Mouse (Mus musculus) urinary bladder, adult 2 months (tissue): ENCODE data around the gene Ndufa7. TPM values are rescaled to one million over a fixed set of nuclear protein-coding genes. Genes with fewer than 3 reads are reported as not detected.
A peak's percentile ranks its signal among the peaks of the same experiment; 100 is the strongest.

Experiments used
- DNase-seq: peaks from one replicate; pipeline ENCODE4 v3.0.0; 2022; ENCODE audit warnings: low spot score
- polyA plus RNA-seq: library from polyadenylated mRNA; depleted of rRNA; stranded (reverse); fragments of >200 nt; gene quantifications from 2 replicates; pipeline ENCODE4 v1.2.3, GENCODE M21; 2012; rRNA removed

Ndufa7 gene
- 307 and 382 TPM in 2 replicates for polyA plus RNA-seq

GRCm38 (mm10) chr17:33824084-33824996 lies at the start of gene Ndufa7, which contains the start of gene Rps28:
Gene Ndufa7 (plus strand): TSS chr17:33824572.
Gene Rps28 (minus strand): TSS chr17:33824562.
- peak; percentile 96 for DNase-seq

DNA sequence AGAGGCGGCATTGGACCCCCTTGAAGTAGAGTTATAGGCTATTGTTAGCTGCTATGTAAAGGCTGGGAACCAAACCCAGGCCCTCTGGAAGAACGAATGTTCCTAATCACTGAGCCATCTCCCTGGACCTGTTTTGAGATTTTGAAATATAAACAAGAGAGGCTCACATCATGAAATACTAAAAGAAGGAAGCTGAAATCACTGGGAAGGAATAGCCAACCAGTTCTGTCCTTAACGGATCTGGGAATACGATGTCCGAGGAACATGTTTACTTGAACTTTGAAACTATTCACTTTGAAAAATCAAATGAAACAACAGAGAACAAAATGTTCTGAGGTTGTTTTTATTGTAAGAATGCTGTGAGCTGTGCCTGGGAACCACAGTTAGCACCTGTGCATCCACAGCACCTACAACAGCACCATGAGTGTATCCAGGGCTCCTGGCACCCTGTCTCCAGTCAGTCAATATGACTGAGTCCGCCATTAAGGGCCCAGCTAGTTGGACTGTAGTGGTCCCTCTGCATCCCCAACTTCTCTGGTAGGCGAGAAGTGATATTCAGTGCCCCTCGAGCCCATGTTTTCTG lies 49.7 kb upstream of the Ndufa7 start:
- no peak for DNase-seq

- DNase-seq = no peak
Measured at GRCm38 (mm10) chr17:33775287-33775686, 49.1 kb upstream of the Ndufa7 start.

DNA sequence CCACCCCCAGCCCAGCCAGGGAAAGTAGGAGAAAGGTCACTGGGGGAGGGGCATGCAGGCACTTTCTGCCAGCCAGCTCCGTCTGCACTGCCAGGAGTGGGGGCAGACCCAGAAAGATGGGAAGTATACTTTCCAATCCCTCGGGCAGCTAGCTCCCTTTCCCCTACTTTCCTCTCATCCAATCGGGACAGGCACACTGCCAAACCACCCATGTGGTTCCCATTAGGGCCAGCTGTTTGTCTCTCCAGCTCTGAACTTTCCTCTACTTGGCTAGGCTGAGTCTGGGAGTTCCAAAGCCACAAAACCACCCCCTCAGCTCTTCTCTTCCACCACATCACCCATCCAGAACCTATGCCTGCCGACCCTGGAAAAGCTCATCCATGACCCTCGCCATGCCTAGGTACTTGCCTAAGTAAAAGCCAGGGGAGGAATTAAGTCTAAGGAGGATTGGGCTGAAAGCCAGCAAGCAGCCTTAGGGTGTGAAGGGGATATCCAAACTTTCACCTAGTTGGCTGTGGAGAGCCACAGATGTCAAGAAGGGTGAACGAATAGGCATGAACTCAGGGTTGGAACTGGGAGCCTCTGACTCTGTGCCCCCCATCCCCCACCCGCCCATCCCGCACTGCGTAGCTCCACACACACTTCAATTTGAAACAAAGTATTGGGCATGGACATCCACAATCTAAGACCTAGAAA lies 45.0 kb upstream of the Ndufa7 start:
- peak; percentile 68 for DNase-seq

- no peak for DNase-seq
Measured at GRCm38 (mm10) chr17:33779967-33780295, 44.4 kb upstream of the Ndufa7 start.

GRCm38 (mm10) chr17:33780431-33780830 lies 43.9 kb upstream of the Ndufa7 start:
- DNase-seq = no peak

DNA sequence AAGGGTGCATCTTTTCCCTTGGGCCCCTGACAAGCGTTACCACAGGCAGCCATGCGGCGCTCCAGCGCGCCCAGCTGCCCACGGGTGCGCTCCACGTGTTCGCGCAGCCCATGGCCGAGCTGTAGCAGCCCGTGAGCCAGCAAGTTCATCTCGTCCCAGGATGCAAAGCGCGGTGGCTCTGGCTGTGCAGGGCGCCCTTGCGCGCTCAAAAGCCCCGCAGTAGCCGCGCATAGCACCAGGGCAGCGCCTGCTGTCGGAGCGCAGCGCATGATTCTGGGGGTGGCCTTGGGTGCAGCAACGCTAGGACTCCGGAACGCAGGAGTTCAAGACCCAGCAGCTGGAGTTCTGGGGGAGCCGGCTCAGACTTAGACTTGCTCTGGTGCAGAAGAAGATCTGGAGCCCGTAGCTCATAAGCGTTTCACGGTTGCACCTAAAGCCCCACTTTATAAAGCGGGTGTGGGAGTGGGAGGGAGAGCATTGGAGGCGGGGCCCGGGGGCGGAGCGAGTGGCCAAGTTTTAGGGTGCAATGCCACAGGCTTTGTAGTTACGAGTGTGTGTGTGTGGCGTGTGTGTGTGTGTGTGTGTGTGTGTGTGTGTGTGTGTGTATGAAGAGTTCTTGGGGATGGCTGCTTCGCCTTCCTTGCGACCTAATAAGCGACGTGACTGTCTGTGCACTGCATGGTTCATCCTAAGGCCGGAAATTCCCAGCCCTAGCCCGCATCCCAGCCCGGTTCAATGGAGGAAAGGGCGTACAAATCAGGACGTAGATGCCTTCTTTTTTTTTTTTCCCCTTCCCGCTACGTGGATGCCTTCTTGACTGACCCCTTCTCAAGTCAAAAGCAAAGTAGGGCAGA lies 43.0 kb upstream of the Ndufa7 start, which contains the start of gene Angptl4:
Gene Angptl4, minus strand, starts transcription at position 707 of the 854 bp plus-strand sequence.
- DNase-seq = peak; percentile 58

- no peak for DNase-seq
Measured at GRCm38 (mm10) chr17:33782067-33782466, 42.3 kb upstream of the Ndufa7 start.

DNA sequence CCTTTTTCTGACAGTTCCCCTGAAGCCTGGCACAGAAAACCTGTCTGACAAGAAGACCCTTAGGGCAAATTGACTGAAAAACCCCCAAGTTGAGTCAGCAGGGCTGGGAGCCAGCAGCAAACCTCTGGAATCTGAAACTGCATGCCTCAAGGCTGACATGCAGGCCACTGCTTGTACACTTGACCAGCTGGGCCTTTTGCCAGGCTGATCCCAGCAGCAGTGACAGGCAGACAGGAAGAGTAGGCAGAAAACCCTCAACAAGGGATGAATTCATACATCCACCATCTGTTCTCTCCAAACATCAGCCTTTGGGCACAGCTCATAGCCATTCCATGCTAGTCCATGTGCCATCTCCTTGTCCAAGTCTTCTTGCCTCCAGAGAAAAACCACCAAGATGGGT lies 41.0 kb upstream of the Ndufa7 start:
- peak; percentile 58 for DNase-seq

- DNase-seq = no peak
Measured at GRCm38 (mm10) chr17:33784939-33785338, 39.4 kb upstream of the Ndufa7 start.

- no peak for DNase-seq
Measured at GRCm38 (mm10) chr17:33786375-33786774, 38.0 kb upstream of the Ndufa7 start.

- no peak for DNase-seq
Measured at GRCm38 (mm10) chr17:33788732-33789131, 35.6 kb upstream of the Ndufa7 start.

DNA sequence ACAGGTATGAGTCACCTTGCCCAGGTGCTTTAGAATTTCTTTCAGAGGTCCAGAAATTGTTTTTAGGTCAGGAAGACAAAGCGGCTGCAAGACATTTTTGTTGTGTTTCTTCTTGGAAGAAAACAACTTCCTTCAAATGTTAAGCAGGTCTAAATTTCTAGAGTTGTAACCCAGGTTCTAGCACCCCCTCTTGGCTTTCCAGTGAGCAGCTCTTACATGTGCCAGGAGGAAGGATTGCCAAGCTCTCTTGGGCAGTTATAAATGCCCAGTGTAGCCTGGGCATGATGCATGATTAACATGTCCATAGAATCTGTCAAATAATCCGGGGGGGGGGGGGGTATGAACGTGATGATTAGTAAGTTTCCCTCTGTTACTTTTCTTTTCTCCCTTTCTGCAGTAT lies 26.1 kb upstream of the Ndufa7 start:
- no peak for DNase-seq

DNA sequence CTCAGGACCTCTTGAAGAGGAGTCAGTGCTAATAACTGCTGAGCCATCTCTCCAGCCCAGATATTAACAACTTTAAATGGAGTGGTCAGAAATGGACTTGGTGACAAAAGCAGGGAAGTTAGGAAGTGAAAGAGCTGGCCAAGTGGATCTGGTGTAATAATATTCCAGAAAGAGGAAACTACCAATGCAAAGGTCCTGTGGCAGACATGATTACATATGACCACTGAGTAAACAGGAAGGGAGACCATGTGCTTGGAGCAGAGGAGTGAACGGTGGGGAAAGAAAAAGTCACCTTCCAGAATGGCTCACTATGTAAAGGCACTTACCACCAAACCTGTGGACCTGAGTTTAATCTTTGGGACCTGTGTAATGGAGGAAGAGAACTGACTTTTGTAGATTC lies 25.1 kb upstream of the Ndufa7 start:
- DNase-seq = no peak

- no peak for DNase-seq
Measured at GRCm38 (mm10) chr17:33802221-33802620, 22.2 kb upstream of the Ndufa7 start.

- no peak for DNase-seq
Measured at GRCm38 (mm10) chr17:33804205-33804604, 20.2 kb upstream of the Ndufa7 start.

- no peak for DNase-seq
Measured at GRCm38 (mm10) chr17:33804745-33805144, 19.6 kb upstream of the Ndufa7 start.

DNA sequence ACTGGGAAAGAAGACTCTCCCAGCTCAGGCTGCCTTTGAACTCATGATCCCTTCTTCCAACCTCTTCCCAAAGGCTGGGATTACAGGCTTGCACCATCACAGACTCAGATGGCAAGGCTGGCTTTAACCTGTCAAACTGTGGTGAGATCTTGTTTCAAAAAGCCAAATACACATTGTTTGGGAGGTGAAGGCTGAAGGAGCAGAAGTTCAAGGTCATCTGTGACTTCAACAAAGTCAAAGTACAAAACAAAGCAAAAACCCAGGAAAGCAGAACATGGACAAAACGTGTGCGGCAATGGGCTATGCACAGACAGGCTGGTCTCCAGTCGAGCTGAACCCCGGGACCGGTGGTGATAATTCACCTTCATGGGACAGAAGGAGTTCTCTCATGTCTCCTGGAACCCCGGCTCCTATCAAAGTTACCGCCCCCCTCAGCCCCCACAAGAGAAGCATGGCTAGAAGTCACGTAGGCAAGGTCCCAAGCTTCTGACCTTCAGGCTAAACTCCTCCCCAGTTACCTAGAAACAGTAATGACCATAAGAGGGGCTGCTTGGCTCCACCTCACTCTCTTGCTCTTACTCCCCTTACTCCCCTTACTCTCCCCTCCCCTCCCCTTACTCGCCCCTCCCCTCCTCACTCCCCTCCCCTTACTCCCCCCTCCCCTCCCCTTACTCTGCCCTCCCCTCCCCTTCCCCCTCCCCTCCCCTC lies 17.0 kb upstream of the Ndufa7 start:
- no peak for DNase-seq

DNA sequence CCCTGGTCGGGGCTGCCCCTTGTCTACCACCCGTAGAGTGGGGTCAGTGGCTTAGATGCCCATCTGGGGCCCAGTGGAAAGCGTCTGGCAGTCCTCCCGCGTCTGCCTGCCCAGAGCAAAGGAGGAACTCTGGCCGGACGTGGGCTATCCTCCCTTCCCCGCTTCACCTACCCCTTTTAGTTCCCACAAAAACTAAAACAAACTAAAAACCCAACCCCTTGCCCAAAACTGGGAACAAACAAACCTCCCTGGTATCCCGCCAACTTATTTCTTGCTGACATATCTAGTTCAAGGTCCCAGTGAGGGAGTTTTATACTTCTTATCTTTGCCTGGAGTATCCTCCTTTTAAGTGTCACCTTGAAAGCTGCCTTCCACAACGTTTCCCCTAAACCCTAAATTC lies 16.2 kb upstream of the Ndufa7 start:
- no peak for DNase-seq

GRCm38 (mm10) chr17:33810334-33811141 lies 13.8 kb upstream of the Ndufa7 start, which contains the start of gene Kank3:
Gene Kank3 (plus strand): TSS chr17:33810519.
- DNase-seq = peak; percentile 72
